In the genomic region with DNA sequence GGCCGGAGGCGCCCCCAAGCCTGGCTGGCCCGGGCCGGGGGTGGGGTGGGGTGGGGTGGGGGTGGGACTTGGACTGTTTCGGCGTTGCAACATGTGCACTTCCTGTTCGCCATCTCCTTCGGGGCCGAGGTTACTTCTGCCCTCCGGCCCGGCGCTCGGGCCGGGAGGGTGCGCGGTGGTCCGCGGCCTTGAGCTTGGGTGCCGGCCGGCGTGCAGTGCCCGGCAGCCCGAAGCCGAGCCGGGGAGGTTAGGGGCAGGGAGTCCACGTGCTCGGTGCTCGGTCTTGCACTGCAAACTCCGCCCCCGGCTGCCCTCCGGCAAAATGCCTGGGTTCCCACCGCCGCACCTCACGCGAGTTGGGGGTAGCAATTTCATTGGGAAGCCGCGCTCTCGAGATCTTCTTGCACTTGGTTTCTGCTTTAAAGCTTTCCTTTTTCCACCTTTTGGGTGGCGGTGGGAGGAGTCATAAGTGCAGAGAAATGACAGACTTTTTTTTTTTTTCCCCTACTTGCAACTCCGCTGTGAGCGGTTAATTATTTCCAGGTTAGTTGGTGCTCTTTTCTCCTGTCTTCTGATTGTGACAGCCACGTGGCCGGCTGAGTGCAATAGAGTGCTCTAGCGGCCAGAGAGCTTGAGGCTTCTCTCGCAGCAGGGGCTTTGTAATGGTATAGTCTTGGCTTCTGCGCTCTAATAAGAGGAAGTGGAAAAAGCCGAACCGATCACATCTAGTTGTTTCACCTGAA, we compare ENCODE assay signal across 8 mouse cellular contexts. TPM values are rescaled to one million over a fixed set of nuclear protein-coding genes. Genes with fewer than 3 reads are reported as not detected.
DNase-seq lines count a peak whose midpoint lies in the region; ATAC-seq and TF ChIP-seq lines count a peak whose summit lies in the region.

No protein-coding gene starts in this region.

- in situ Hi-C loops in Patski (cut with MboI; ENCODE audit: low pct_unique_long_range_greater_than_20kb) = loop anchor here (5.0 kb wide), 1 partner anchor 66 kb away; no protein-coding TSS in a partner anchor

- peak overlapping the region; percentile 85 for H3K4me2 ChIP-seq in hindbrain, embryonic 14.5 days (replicated peaks)

- no peaks in the 10 kb centered on the region for H3K9me3 ChIP-seq in hindbrain, embryonic 14.5 days (ENCODE audit: control insufficient read depth, low read length)

- POLR2A ChIA-PET in Patski (lab: Charles Lee) = interaction anchor here (0.5 to 1.0 kb wide), 3 partner anchors 71 to 1085 kb away, joined by 3 to 5 read pairs (median 5); no protein-coding TSS in a partner anchor

- no peaks in the 10 kb centered on the region for H3K36me3 ChIP-seq in hindbrain, embryonic 14.5 days (replicated peaks; ENCODE audit: control insufficient read depth, insufficient read depth)

- WGBS in hindbrain, embryonic 14.5 days = 1% methylated on average over 47 of the region's 48 CpGs

- DNase-seq in Patski (ENCODE audit: low read depth, low spot score) = peak; percentile 66
- peak; percentile 85 to 87 for DNase-seq in cerebellum, postnatal 10 days
- peak; percentile 17 to 25 for DNase-seq in frontal cortex, postnatal 14 days (ENCODE audit: low spot score in 2 of 2)
- peak; percentile 75 for DNase-seq in hindbrain, embryonic 14.5 days (ENCODE audit: low spot score)
- peak; percentile 21 for DNase-seq in left cerebral cortex, adult 11 months (ENCODE audit: low spot score)
- DNase-seq in lung, postnatal 4 days = peak; percentile 71 to 76
- peak; percentile 50 to 51 for DNase-seq in right cerebral cortex, adult 2 months (ENCODE audit: low spot score in 2 of 2)
- DNase-seq in urinary bladder, postnatal 25 days (ENCODE audit: low spot score) = peak; percentile 59

- CTCF ChIA-PET in Patski (lab: Charles Lee) = interaction anchor here (1.4 to 1.7 kb wide), 2 partner anchors 10 to 185 kb away, joined by 3 to 5 read pairs; no protein-coding TSS in a partner anchor

- peaks cover 5% of the 10 kb centered on the region; the same call in 1 of the 2 replicates for H3K4me1 ChIP-seq in hindbrain, embryonic 14.5 days (replicated peaks; ENCODE audit: control insufficient read depth, insufficient read depth, low read length)

- peak overlapping the region; percentile 96 for H3K4me3 ChIP-seq in hindbrain, embryonic 14.5 days (replicated peaks; ENCODE audit: low read length)

- H3K27ac ChIP-seq in hindbrain, embryonic 14.5 days = peak overlapping the region; percentile 91

- TF ChIP-seq CTCF in Patski (IDR thresholded peaks at IDR 0.05) = no peak

- peak overlapping the region; percentile 78 for H3K9ac ChIP-seq in hindbrain, embryonic 14.5 days

- peak; percentile 74 for ATAC-seq in Patski
- peak; percentile 42 for ATAC-seq in hindbrain, embryonic 14.5 days (ENCODE audit: low FRiP score)

- H3K27me3 ChIP-seq in Patski = peaks cover 5% of the 10 kb centered on the region
- no peaks in the 10 kb centered on the region for H3K27me3 ChIP-seq in hindbrain, embryonic 14.5 days (ENCODE audit: control insufficient read depth, insufficient read depth, low read length)

RNA-seq across cellular contexts. Expression of gene Foxn2, which starts 1.1 kb away (rescaled TPM):
- polyA plus RNA-seq in Patski (2021) = 6.1 TPM
- 6.9 and 7.0 TPM in 2 replicates for polyA plus RNA-seq in hindbrain, embryonic 14.5 days (2014; fragmentation: Nextera tagmentation; extraction: Ambion mirVana)

Comparison
In these comparisons a context has a peak if more than half of its experiments do, and no peak if none do; other contexts are left out.
1. Peak in every context shown above with its lines: DNase-seq, ATAC-seq, H3K4me3 ChIP-seq and H3K27ac ChIP-seq.
2. DNase-seq: peak in every context shown above with its lines; median percentile 86 in cerebellum, postnatal 10 days; 75 in hindbrain, embryonic 14.5 days; 74 in lung, postnatal 4 days; 66 in Patski; 59 in urinary bladder, postnatal 25 days; 50 in right cerebral cortex, adult 2 months; 21 in frontal cortex, postnatal 14 days; 21 in left cerebral cortex, adult 11 months.